Mouse (Mus musculus): ENCODE results near the gene Anxa9. TPM values are rescaled to one million over a fixed set of nuclear protein-coding genes. Genes with fewer than 3 reads are reported as not detected.

Gene Anxa9
- polyA plus RNA-seq, 1 experiment from 2014 or later: 1.7 TPM

DNA sequence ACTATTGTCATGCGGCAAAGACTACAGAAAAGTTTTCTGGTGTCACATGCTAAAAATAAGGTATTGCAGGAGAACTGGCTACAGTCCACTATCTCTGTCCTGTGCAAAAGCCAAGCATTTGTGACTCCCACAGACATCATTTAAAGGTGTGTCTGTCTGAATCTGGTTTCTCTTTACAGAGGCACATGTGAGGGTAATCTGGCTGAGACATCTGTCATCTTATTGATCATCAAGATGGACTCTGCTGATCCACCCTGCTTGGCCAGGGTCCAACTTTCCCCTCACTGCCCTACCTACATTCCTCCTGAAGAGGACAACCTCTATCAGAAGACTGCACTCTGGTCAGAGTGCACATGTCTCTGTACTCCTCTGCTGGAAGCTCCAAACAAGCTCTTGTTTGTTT lies 29.8 kb downstream of the Anxa9 start:
- Histone ChIP-seq H3K27me3 (ENCODE audit: control insufficient read depth, insufficient read depth, low read length) (no peaks in the 10 kb centered on the region), H3K4me1 (ENCODE audit: control insufficient read depth, insufficient read depth, low read length) (peaks cover 6% of the 10 kb centered on the region; the same call in 1 of the 2 replicates), H3K9ac (replicated peaks; ENCODE audit: low read depth, low read length) (no peak overlapping the region), H3K36me3 (ENCODE audit: control insufficient read depth, insufficient read depth, low read length) (no peaks in the 10 kb centered on the region), H3K27ac (ENCODE audit: low read length) (no peak overlapping the region), H3K4me2 (replicated peaks; ENCODE audit: low read depth, low read length) (no peak overlapping the region), H3K9me3 (ENCODE audit: control insufficient read depth, low read depth, low read length) (no peaks in the 10 kb centered on the region), H3K4me3 (ENCODE audit: low read depth, low read length) (no peak overlapping the region)
- ATAC-seq (ENCODE audit: insufficient number of reproducible peaks, insufficient read depth, low FRiP score, low read depth): no peak
- WGBS: 83% methylated on average over 1 of the region's 1 CpGs

DNA sequence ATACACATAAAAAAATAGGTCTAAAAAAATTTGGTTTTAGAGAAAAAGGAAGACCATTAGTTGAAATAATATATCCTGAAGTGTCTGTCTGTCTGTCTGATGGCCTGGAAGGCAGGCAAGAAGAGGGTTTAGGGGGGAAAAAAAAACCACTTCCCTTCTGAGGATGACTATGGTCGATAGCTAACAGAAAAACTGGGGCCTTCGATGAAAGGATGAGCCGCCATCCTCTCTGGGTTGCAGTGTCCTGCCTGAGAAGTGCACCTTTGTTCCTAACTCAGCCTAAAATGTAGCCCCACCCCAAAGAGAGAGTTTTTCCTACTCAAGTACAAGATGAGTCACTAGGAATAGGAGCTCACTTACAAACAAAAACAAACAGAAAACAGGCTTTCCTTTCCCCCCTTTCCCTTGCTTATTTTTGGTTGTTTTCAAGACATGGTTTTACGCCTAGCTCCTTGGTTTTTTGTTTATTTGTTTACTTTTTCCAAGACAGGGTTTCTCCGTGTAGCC lies 30.5 kb downstream of the Anxa9 start:
- Histone ChIP-seq H3K27ac (ENCODE audit: low read length) (no peak overlapping the region), H3K4me3 (ENCODE audit: low read depth, low read length) (no peak overlapping the region), H3K4me2 (replicated peaks; ENCODE audit: low read depth, low read length) (no peak overlapping the region), H3K4me1 (ENCODE audit: control insufficient read depth, insufficient read depth, low read length) (peaks cover 6% of the 10 kb centered on the region; the same call in 1 of the 2 replicates), H3K36me3 (ENCODE audit: control insufficient read depth, insufficient read depth, low read length) (no peaks in the 10 kb centered on the region), H3K9ac (replicated peaks; ENCODE audit: low read depth, low read length) (no peak overlapping the region), H3K27me3 (ENCODE audit: control insufficient read depth, insufficient read depth, low read length) (no peaks in the 10 kb centered on the region), H3K9me3 (ENCODE audit: control insufficient read depth, low read depth, low read length) (no peaks in the 10 kb centered on the region)
- no peak for ATAC-seq (ENCODE audit: insufficient number of reproducible peaks, insufficient read depth, low FRiP score, low read depth)
- WGBS: 69% methylated on average over 5 of the region's 5 CpGs

- no peak overlapping the region for H3K4me2 ChIP-seq (replicated peaks; ENCODE audit: low read depth, low read length)
- no peak for ATAC-seq (ENCODE audit: insufficient number of reproducible peaks, insufficient read depth, low FRiP score, low read depth)
- H3K9ac ChIP-seq (replicated peaks; ENCODE audit: low read depth, low read length): no peak overlapping the region
- H3K36me3 ChIP-seq (ENCODE audit: control insufficient read depth, insufficient read depth, low read length): no peaks in the 10 kb centered on the region
- WGBS: 59% methylated on average over 6 of the region's 6 CpGs
- H3K4me1 ChIP-seq (ENCODE audit: control insufficient read depth, insufficient read depth, low read length): 0 out of 2 replicates have a peak, but pooled peaks cover 5% of the 10 kb centered on the region
- no peaks in the 10 kb centered on the region for H3K27me3 ChIP-seq (ENCODE audit: control insufficient read depth, insufficient read depth, low read length)
- no peaks in the 10 kb centered on the region for H3K9me3 ChIP-seq (ENCODE audit: control insufficient read depth, low read depth, low read length)
- H3K27ac ChIP-seq (ENCODE audit: low read length): no peak overlapping the region
- H3K4me3 ChIP-seq (ENCODE audit: low read depth, low read length): no peak overlapping the region
These were observed 31.8 kb downstream of the Anxa9 start for GRCm38 (mm10) chr3:95275161-95275560.

- Histone ChIP-seq H3K27me3 (ENCODE audit: control insufficient read depth, insufficient read depth, low read length) (no peaks in the 10 kb centered on the region), H3K9me3 (ENCODE audit: control insufficient read depth, low read depth, low read length) (no peaks in the 10 kb centered on the region), H3K36me3 (ENCODE audit: control insufficient read depth, insufficient read depth, low read length) (no peaks in the 10 kb centered on the region), H3K4me1 (ENCODE audit: control insufficient read depth, insufficient read depth, low read length) (0 out of 2 replicates have a peak, but pooled peaks cover 5% of the 10 kb centered on the region), H3K4me3 (ENCODE audit: low read depth, low read length) (no peak overlapping the region), H3K4me2 (replicated peaks; ENCODE audit: low read depth, low read length) (no peak overlapping the region), H3K9ac (replicated peaks; ENCODE audit: low read depth, low read length) (no peak overlapping the region), H3K27ac (ENCODE audit: low read length) (no peak overlapping the region)
- no peak for ATAC-seq (ENCODE audit: insufficient number of reproducible peaks, insufficient read depth, low FRiP score, low read depth)
- WGBS: 94% methylated on average over 4 of the region's 4 CpGs
These were observed 32.5 kb downstream of the Anxa9 start for GRCm38 (mm10) chr3:95274453-95274852.

- no peaks in the 10 kb centered on the region for H3K9me3 ChIP-seq (ENCODE audit: control insufficient read depth, low read depth, low read length)
- H3K4me1 ChIP-seq (ENCODE audit: control insufficient read depth, insufficient read depth, low read length): 0 out of 2 replicates have a peak, but pooled peaks cover 5% of the 10 kb centered on the region
- no peak overlapping the region for H3K4me2 ChIP-seq (replicated peaks; ENCODE audit: low read depth, low read length)
- 94% methylated on average over 5 of the region's 5 CpGs for WGBS
- H3K36me3 ChIP-seq (ENCODE audit: control insufficient read depth, insufficient read depth, low read length): no peaks in the 10 kb centered on the region; the same call in 1 of the 2 replicates
- no peak overlapping the region for H3K4me3 ChIP-seq (ENCODE audit: low read depth, low read length)
- no peaks in the 10 kb centered on the region for H3K27me3 ChIP-seq (ENCODE audit: control insufficient read depth, insufficient read depth, low read length)
- no peak overlapping the region for H3K9ac ChIP-seq (replicated peaks; ENCODE audit: low read depth, low read length)
- no peak overlapping the region for H3K27ac ChIP-seq (ENCODE audit: low read length)
- ATAC-seq (ENCODE audit: insufficient number of reproducible peaks, insufficient read depth, low FRiP score, low read depth): no peak
These were observed 33.5 kb downstream of the Anxa9 start for GRCm38 (mm10) chr3:95273471-95273870.

GRCm38 (mm10) chr3:95270766-95271364 lies 36.1 kb downstream of the Anxa9 start:
- H3K9me3 ChIP-seq (ENCODE audit: control insufficient read depth, low read depth, low read length): no peaks in the 10 kb centered on the region
- WGBS: 76% methylated on average over 12 of the region's 12 CpGs
- 0 out of 2 replicates have a peak, but pooled peaks cover 2% of the 10 kb centered on the region for H3K4me1 ChIP-seq (ENCODE audit: control insufficient read depth, insufficient read depth, low read length)
- H3K9ac ChIP-seq (replicated peaks; ENCODE audit: low read depth, low read length): no peak overlapping the region
- H3K4me3 ChIP-seq (ENCODE audit: low read depth, low read length): no peak overlapping the region
- no peaks in the 10 kb centered on the region for H3K27me3 ChIP-seq (ENCODE audit: control insufficient read depth, insufficient read depth, low read length)
- H3K4me2 ChIP-seq (replicated peaks; ENCODE audit: low read depth, low read length): no peak overlapping the region
- H3K36me3 ChIP-seq (ENCODE audit: control insufficient read depth, insufficient read depth, low read length): peaks cover 9% of the 10 kb centered on the region
- H3K27ac ChIP-seq (ENCODE audit: low read length): no peak overlapping the region
- peak; percentile 62; the same call in 1 of the 2 replicates for ATAC-seq (ENCODE audit: insufficient number of reproducible peaks, insufficient read depth, low FRiP score, low read depth)

GRCm38 (mm10) chr3:95269789-95270188 lies 37.2 kb downstream of the Anxa9 start:
- H3K4me3 ChIP-seq (ENCODE audit: low read depth, low read length): no peak overlapping the region
- H3K36me3 ChIP-seq (ENCODE audit: control insufficient read depth, insufficient read depth, low read length): peaks cover 13% of the 10 kb centered on the region
- H3K27me3 ChIP-seq (ENCODE audit: control insufficient read depth, insufficient read depth, low read length): no peaks in the 10 kb centered on the region
- H3K4me2 ChIP-seq (replicated peaks; ENCODE audit: low read depth, low read length): no peak overlapping the region
- H3K27ac ChIP-seq (ENCODE audit: low read length): no peak overlapping the region
- H3K9ac ChIP-seq (replicated peaks; ENCODE audit: low read depth, low read length): no peak overlapping the region
- no peaks in the 10 kb centered on the region for H3K9me3 ChIP-seq (ENCODE audit: control insufficient read depth, low read depth, low read length)
- ATAC-seq (ENCODE audit: insufficient number of reproducible peaks, insufficient read depth, low FRiP score, low read depth): no peak
- 0 out of 2 replicates have a peak, but pooled peaks cover 2% of the 10 kb centered on the region for H3K4me1 ChIP-seq (ENCODE audit: control insufficient read depth, insufficient read depth, low read length)
- WGBS: 84% methylated on average over 5 of the region's 5 CpGs

GRCm38 (mm10) chr3:95267855-95268254 lies 39.1 kb downstream of the Anxa9 start:
- Histone ChIP-seq H3K27ac (ENCODE audit: low read length) (no peak overlapping the region), H3K9me3 (ENCODE audit: control insufficient read depth, low read depth, low read length) (no peaks in the 10 kb centered on the region), H3K27me3 (ENCODE audit: control insufficient read depth, insufficient read depth, low read length) (no peaks in the 10 kb centered on the region), H3K36me3 (ENCODE audit: control insufficient read depth, insufficient read depth, low read length) (peaks cover 24% of the 10 kb centered on the region), H3K9ac (replicated peaks; ENCODE audit: low read depth, low read length) (no peak overlapping the region), H3K4me3 (ENCODE audit: low read depth, low read length) (no peak overlapping the region), H3K4me1 (ENCODE audit: control insufficient read depth, insufficient read depth, low read length) (0 out of 2 replicates have a peak, but pooled peaks cover 2% of the 10 kb centered on the region), H3K4me2 (replicated peaks; ENCODE audit: low read depth, low read length) (no peak overlapping the region)
- ATAC-seq (ENCODE audit: insufficient number of reproducible peaks, insufficient read depth, low FRiP score, low read depth): no peak
